Mouse (Mus musculus) naive thymus-derived CD4-positive, alpha-beta T cell, adult 5 months (primary cell): ENCODE data around the gene Traf5. TPM values are rescaled to one million over a fixed set of nuclear protein-coding genes. Genes with fewer than 3 reads are reported as not detected.

Experiments
- polyA plus RNA-seq: library from polyadenylated mRNA; unstranded; fragments of 100-300 nt; shearing (Covaris generic); gene quantifications from one replicate; pipeline ENCODE4 v1.2.1, GENCODE M21; 2017

Traf5 gene
- 108 TPM for polyA plus RNA-seq

GRCm38 (mm10) chr1:192091806-192092772, at the start of gene Traf5:
Traf5 (minus strand) TSS chr1:192092559.

GRCm38 (mm10) chr1:192137926-192138910, 45.9 kb upstream of the Traf5 start, which contains the start of gene Rcor3:
Rcor3 (minus strand) TSS chr1:192138062.

GRCm38 (mm10) chr1:191977187-191977586, 115.2 kb downstream of the Traf5 start, which contains the start of gene Rd3:
Rd3 (plus strand) TSS chr1:191977370.

Other genes starting within 250 kb of the Traf5 start
- 34.7 TPM for gene Slc30a1, start 185.8 kb downstream of the Traf5 start, polyA plus RNA-seq
- 0.20 TPM for gene Rd3, start 115.2 kb downstream of the Traf5 start, polyA plus RNA-seq
- 18.8 TPM for gene Rcor3, start 45.5 kb upstream of the Traf5 start, polyA plus RNA-seq
- not detected for gene Kcnh1, start 98.2 kb upstream of the Traf5 start, polyA plus RNA-seq